Mouse (Mus musculus) CH12.LX (cell line): ENCODE data around the gene 1700016K19Rik. TPM values are rescaled to one million over a fixed set of nuclear protein-coding genes. Genes with fewer than 3 reads are reported as not detected.

Experiments
- DNase-seq: peaks from one replicate; pipeline ENCODE4 v3.0.0-alpha.2; 2013; ENCODE audit errors: extremely low read depth
- H3K27ac ChIP-seq: 2 replicates; pipeline ENCODE4 v1.5.1; 2012; ENCODE audit warnings: low read depth, mild to moderate bottlenecking, control low read depth, moderate library complexity; ENCODE audit not compliant: insufficient read depth
- H3K27me3 ChIP-seq: replicated peaks from 2 replicates; pipeline ENCODE3; 2012; ENCODE audit warnings: inconsistent platforms
- H3K36me3 ChIP-seq, 2 experiments: replicated peaks in 1 of 2; 2 replicates each; pipeline versions ENCODE3 to v1.6.1; 2012; ENCODE audit warnings: inconsistent platforms in 1 of 2, low read length in 1 of 2, mild to moderate bottlenecking in 1 of 2, mixed read lengths in 1 of 2, moderate library complexity in 1 of 2; ENCODE audit not compliant: control insufficient read depth in 1 of 2, insufficient read depth in 1 of 2
- H3K4me1 ChIP-seq, 2 experiments: 2 replicates each; pipeline ENCODE4 v1.6.1; 2012; ENCODE audit warnings: inconsistent platforms in 1 of 2, moderate library complexity in 1 of 2; ENCODE audit not compliant: insufficient read depth in 2 of 2, control insufficient read depth in 1 of 2
- H3K4me2 ChIP-seq: 2 replicates; pipeline ENCODE4 v1.6.1; 2012; ENCODE audit warnings: low read depth, mild to moderate bottlenecking, control low read depth; ENCODE audit not compliant: poor library complexity, insufficient read depth, severe bottlenecking
- H3K4me3 ChIP-seq, 3 experiments: fragments of 150-350 bp in 1 of 3; sonication (generic) in 1 of 3; replicated peaks in 1 of 3; 2 replicates each; pipeline versions ENCODE3 to v1.5.1; 2011 to 2012; ENCODE audit warnings: low read depth in 2 of 3, low read length in 2 of 3, mild to moderate bottlenecking in 2 of 3, moderate library complexity in 2 of 3, control low read depth in 1 of 3, improper control_type of control experiment in 1 of 3, inconsistent platforms in 1 of 3, mixed read lengths in 1 of 3; ENCODE audit not compliant: poor library complexity in 1 of 3
- H3K79me2 ChIP-seq: replicated peaks from 2 replicates; pipeline ENCODE4 v1.6.1; 2012; ENCODE audit warnings: mild to moderate bottlenecking, moderate library complexity; ENCODE audit not compliant: control insufficient read depth, poor library complexity, insufficient read depth, severe bottlenecking; ENCODE audit errors: extremely low read depth
- H3K9ac ChIP-seq: 2 replicates; pipeline ENCODE4 v1.6.1; 2012; ENCODE audit warnings: low read depth, mild to moderate bottlenecking, control low read depth, moderate library complexity; ENCODE audit not compliant: insufficient read depth
- H3K9me3 ChIP-seq: replicated peaks from 2 replicates; pipeline ENCODE3; 2012; ENCODE audit warnings: low read length, inconsistent platforms, mixed read lengths
- CTCF ChIP-seq, 2 experiments: IDR thresholded peaks in 1 of 2; conservative IDR thresholded peaks in 1 of 2; 2 replicates each; pipeline ENCODE4 v1.5.1; 2011 to 2012; ENCODE audit warnings: low read depth in 2 of 2, low read length in 2 of 2, improper control_type of control experiment in 1 of 2, inconsistent platforms in 1 of 2, mild to moderate bottlenecking in 1 of 2, moderate library complexity in 1 of 2
- ELF1 ChIP-seq: IDR thresholded peaks from 2 replicates; pipeline ENCODE4 v1.6.1; 2014; ENCODE audit warnings: low read depth, mild to moderate bottlenecking, inconsistent platforms, low read length, improper control_type of control experiment
- EP300 ChIP-seq: IDR thresholded peaks from 2 replicates; pipeline ENCODE4 v1.6.1; 2011; ENCODE audit warnings: low read length, improper control_type of control experiment
- GABPA ChIP-seq: IDR thresholded peaks from 2 replicates; pipeline ENCODE4 v1.6.1; 2012; ENCODE audit warnings: low read depth, low read length, improper control_type of control experiment, inconsistent platforms; ENCODE audit not compliant: insufficient replicate concordance
- HCFC1 ChIP-seq: IDR thresholded peaks from 2 replicates; pipeline ENCODE4 v1.6.1; 2012; ENCODE audit warnings: low read depth, mild to moderate bottlenecking, inconsistent platforms, low read length, improper control_type of control experiment
- IRF4 ChIP-seq: IDR thresholded peaks from 2 replicates; pipeline ENCODE4 v1.6.1; 2014; ENCODE audit warnings: low read depth, mild to moderate bottlenecking, inconsistent platforms, low read length, improper control_type of control experiment
- JUN ChIP-seq: IDR thresholded peaks from 2 replicates; pipeline ENCODE4 v1.6.1; 2011; ENCODE audit warnings: low read depth, mild to moderate bottlenecking, low read length, improper control_type of control experiment, moderate library complexity; ENCODE audit not compliant: insufficient read depth
- MAZ ChIP-seq: IDR thresholded peaks from 2 replicates; pipeline ENCODE4 v1.6.1; 2012; ENCODE audit warnings: low read depth, mild to moderate bottlenecking, inconsistent platforms, low read length, improper control_type of control experiment, moderate library complexity
- MYC ChIP-seq: IDR thresholded peaks from 2 replicates; pipeline ENCODE4 v1.6.1; 2011; ENCODE audit warnings: low read depth, mild to moderate bottlenecking, improper control_type of control experiment, low read length
- NRF1 ChIP-seq: IDR thresholded peaks from 2 replicates; pipeline ENCODE4 v1.6.1; 2014; ENCODE audit warnings: low read depth, mild to moderate bottlenecking, inconsistent platforms, low read length, improper control_type of control experiment, moderate library complexity
- PAX5 ChIP-seq: IDR thresholded peaks from 2 replicates; pipeline ENCODE4 v1.6.1; 2012; ENCODE audit warnings: low read length, inconsistent platforms, mixed read lengths
- RAD21 ChIP-seq: IDR thresholded peaks from 2 replicates; pipeline ENCODE4 v1.6.1; 2011; ENCODE audit warnings: low read depth, mild to moderate bottlenecking, low read length, improper control_type of control experiment, moderate library complexity
- SIN3A ChIP-seq: IDR thresholded peaks from 2 replicates; pipeline ENCODE4 v1.6.1; 2012; ENCODE audit warnings: low read length, improper control_type of control experiment, inconsistent platforms
- ZC3H11A ChIP-seq: IDR thresholded peaks from 2 replicates; pipeline ENCODE4 v1.6.1; 2012; ENCODE audit warnings: low read depth, mild to moderate bottlenecking, inconsistent platforms, low read length, improper control_type of control experiment
- ZKSCAN1 ChIP-seq: IDR thresholded peaks from 2 replicates; pipeline ENCODE4 v1.6.1; 2012; ENCODE audit warnings: low read depth, inconsistent platforms, low read length, improper control_type of control experiment, borderline replicate concordance
- ZMIZ1 ChIP-seq: IDR thresholded peaks from 2 replicates; pipeline ENCODE4 v1.6.1; 2012; ENCODE audit warnings: low read depth, mild to moderate bottlenecking, inconsistent platforms, low read length, improper control_type of control experiment
- ZNF384 ChIP-seq: IDR thresholded peaks from 2 replicates; pipeline ENCODE4 v1.6.1; 2012; ENCODE audit warnings: low read depth, low read length, improper control_type of control experiment, inconsistent platforms
- dilution Hi-C: fragments of 300-500 bp; cut with MboI; formaldehyde crosslinking; loops from 2 replicates; pipeline ENCODE4 v1.14.3; 2020; ENCODE audit warnings: low sequenced_read_pairs; ENCODE audit not compliant: extremely low pct_unique_long_range_greater_than_20kb, extremely low pct_ligation_motif_present
- in situ Hi-C: fragments of 300-500 bp; cut with MboI; formaldehyde crosslinking; loops from 3 replicates; pipeline ENCODE4 v1.14.3; 2019; ENCODE audit warnings: low sequenced_read_pairs, low pct_ligation_motif_present, low pct_unique_long_range_greater_than_20kb, mixed read lengths
- polyA plus RNA-seq: library from polyadenylated mRNA; unstranded; fragments of >175 nt; gene quantifications from 2 replicates; pipeline ENCODE4 v1.2.1, GENCODE M21; 2012; ENCODE audit warnings: low read depth; ENCODE audit not compliant: insufficient read length
- total RNA-seq, 2 experiments: library from RNA; depleted of rRNA; stranded (reverse); fragments of 300-350 nt in 1 of 2; fragments of >200 nt in 1 of 2; gene quantifications; 2 replicates each; pipeline ENCODE4 v1.2.3; 2012 to 2014

1700016K19Rik gene
- total and polyA plus RNA-seq, 3 experiments: 0.76 TPM; not detected in 2

DNA sequence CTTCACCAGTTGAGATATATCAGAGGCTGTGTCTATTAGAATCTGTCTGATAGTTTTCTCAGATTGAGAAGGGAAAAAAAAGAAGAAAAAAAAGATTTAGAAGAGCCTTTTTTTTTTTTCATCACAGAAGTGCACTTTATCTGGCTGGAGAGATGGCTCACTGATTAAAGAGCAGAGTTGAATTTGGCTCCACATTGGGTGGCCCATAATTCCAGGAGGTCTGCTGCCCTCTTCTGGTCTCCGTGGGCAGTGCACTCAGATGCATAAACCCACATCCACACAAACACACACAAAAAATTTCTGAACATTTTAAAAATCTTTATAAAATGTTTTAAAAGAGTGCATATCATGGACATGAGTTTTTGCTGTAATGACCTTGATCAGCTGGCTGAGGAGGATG is 25.7 kb upstream of the 1700016K19Rik start:
- no peaks in the 10 kb centered on the region for H3K79me2 ChIP-seq
- peaks cover 4% of the 10 kb centered on the region for H3K9me3 ChIP-seq
- no peak overlapping the region for H3K4me3 ChIP-seq
- no peak for TF ChIP-seq ZMIZ1
- TF ChIP-seq NRF1: no peak
- TF ChIP-seq IRF4: no peak
- peak; percentile 39 for TF ChIP-seq RAD21
- no peak for TF ChIP-seq GABPA
- TF ChIP-seq SIN3A: no peak
- TF ChIP-seq ZNF384: no peak
- TF ChIP-seq ZKSCAN1: no peak
- TF ChIP-seq EP300: no peak
- peak; percentile 43 to 59; a peak in 3 of 4 replicates for TF ChIP-seq CTCF (conservative IDR thresholded peaks at IDR 0.05 in 1 of 2, IDR thresholded peaks at IDR 0.05 in 1 of 2; ENCODE audit: low read depth in 2 of 2, low read length in 2 of 2)
- peaks cover 0 to 11% of the 10 kb centered on the region in 2 experiments; a peak in 2 of 4 replicates for H3K4me1 ChIP-seq
- dilution Hi-C loops: no loop called here
- no peak overlapping the region for H3K9ac ChIP-seq
- no peak overlapping the region for H3K4me2 ChIP-seq
- no peak overlapping the region for H3K27ac ChIP-seq
- in situ Hi-C loops: no loop called here
- DNase-seq: peak; percentile 24
- peaks cover 33% of the 10 kb centered on the region for H3K27me3 ChIP-seq
- H3K36me3 ChIP-seq: no peaks in the 10 kb centered on the region

- dilution Hi-C loops (no loop called here), in situ Hi-C loops (no loop called here)
- peak; percentile 15 for DNase-seq
- Histone ChIP-seq H3K27me3 (peaks cover 14% of the 10 kb centered on the region), H3K4me3 (no peak overlapping the region), H3K4me1 (peaks cover 0 to 15% of the 10 kb centered on the region in 2 experiments; a peak in 2 of 4 replicates), H3K36me3 (no peaks in the 10 kb centered on the region), H3K79me2 (no peaks in the 10 kb centered on the region), H3K9me3 (peaks cover 4% of the 10 kb centered on the region), H3K9ac (no peak overlapping the region), H3K27ac (no peak overlapping the region), H3K4me2 (no peak overlapping the region)
- TF ChIP-seq EP300: 0 out of 2 replicates have a peak, but pooled peaks have one; percentile 7
- TF ChIP-seq SIN3A: no peak
Observed at GRCm38 (mm10) chr11:75976748-75977147, 23.0 kb upstream of the 1700016K19Rik start.

DNA sequence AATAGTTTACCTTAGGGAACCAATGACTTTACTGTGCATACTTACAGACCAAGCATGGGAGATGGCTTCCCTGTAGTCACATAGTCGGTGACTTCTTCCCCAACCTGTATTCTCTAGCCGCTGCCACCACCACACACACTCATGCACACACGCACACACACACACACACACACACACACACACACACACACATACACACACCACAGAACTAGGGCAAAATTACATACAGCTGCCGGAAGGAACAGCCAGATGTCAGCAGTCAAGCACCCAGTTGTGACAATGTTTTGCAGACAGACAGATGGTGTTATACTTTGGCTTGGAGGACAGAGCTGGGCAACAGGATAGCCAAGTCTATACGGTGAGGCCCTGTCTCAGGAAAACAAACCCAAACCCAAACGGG is 21.7 kb upstream of the 1700016K19Rik start:
- Histone ChIP-seq H3K9ac (no peak overlapping the region), H3K79me2 (no peaks in the 10 kb centered on the region), H3K4me1 (peaks cover 0 to 15% of the 10 kb centered on the region in 2 experiments; a peak in 2 of 4 replicates), H3K4me3 (no peak overlapping the region), H3K4me2 (no peak overlapping the region), H3K27ac (no peak overlapping the region), H3K27me3 (peaks cover 2% of the 10 kb centered on the region), H3K9me3 (peaks cover 4% of the 10 kb centered on the region), H3K36me3 (no peaks in the 10 kb centered on the region)
- in situ Hi-C loops (no loop called here), dilution Hi-C loops (no loop called here)
- TF ChIP-seq JUN (no peak), IRF4 (no peak), ELF1 (no peak), MYC (no peak), PAX5 (no peak), MAZ (no peak), ZC3H11A (no peak), HCFC1 (no peak)
- no peak for DNase-seq
